Mouse (Mus musculus) neural tube, embryonic 15.5 days (tissue): ENCODE results near the gene Sept9. TPM values are rescaled to one million over a fixed set of nuclear protein-coding genes. Genes with fewer than 3 reads are reported as not detected.

ENCODE experiments used
- ATAC-seq: fragments of 200-750 bp; cut with Nextera tagmentation; 2 replicates; pipeline ENCODE4 v1.8.0; 2017; ENCODE audit warnings: mild to moderate bottlenecking, moderate TSS enrichment, moderate library complexity; ENCODE audit not compliant: low FRiP score
- H3K27ac ChIP-seq: fragments of 300-500 bp; sonication (generic); replicated peaks from 2 replicates; pipeline ENCODE4 v1.5.1; 2015; ENCODE audit warnings: mild to moderate bottlenecking, inconsistent platforms
- H3K27me3 ChIP-seq: fragments of 300-500 bp; sonication (generic); replicated peaks from 2 replicates; pipeline ENCODE4 v1.6.1; 2015; ENCODE audit warnings: inconsistent platforms
- H3K36me3 ChIP-seq: fragments of 300-500 bp; sonication (generic); 2 replicates; pipeline ENCODE4 v1.6.1; 2015; ENCODE audit warnings: inconsistent platforms
- H3K4me1 ChIP-seq: fragments of 300-500 bp; sonication (generic); 2 replicates; pipeline ENCODE4 v1.6.1; 2015; ENCODE audit warnings: inconsistent platforms
- H3K4me2 ChIP-seq: fragments of 300-500 bp; sonication (generic); 2 replicates; pipeline ENCODE4 v1.6.1; 2015; ENCODE audit warnings: inconsistent platforms, mild to moderate bottlenecking, moderate library complexity
- H3K4me3 ChIP-seq: fragments of 300-500 bp; sonication (generic); replicated peaks from 2 replicates; pipeline ENCODE4 v1.5.1; 2015; ENCODE audit warnings: mild to moderate bottlenecking, inconsistent platforms
- H3K9ac ChIP-seq: fragments of 300-500 bp; sonication (generic); replicated peaks from 2 replicates; pipeline ENCODE4 v1.6.1; 2015; ENCODE audit warnings: mild to moderate bottlenecking, inconsistent platforms
- H3K9me3 ChIP-seq: fragments of 300-500 bp; sonication (generic); replicated peaks from 2 replicates; pipeline ENCODE4 v1.6.1; 2016; ENCODE audit warnings: inconsistent platforms
- WGBS: fragments of 180-500 bp; shearing (Covaris S2); methylation state at CpG from one replicate; pipeline ENCODE4 v1.1.7; 2015; ENCODE audit warnings: mixed read lengths; 5-methylcytosine and 5-hydroxymethylcytosine counted together
- polyA plus RNA-seq: library from polyadenylated mRNA; unstranded; fragments of >200 nt; fragmentation: Nextera tagmentation; extraction: Ambion mirVana; gene quantifications from 2 replicates; pipeline ENCODE4 v1.2.1, GENCODE M21; 2015

Sept9 gene
- polyA plus RNA-seq, 1 experiment from 2014 or later: 92.2 TPM

DNA sequence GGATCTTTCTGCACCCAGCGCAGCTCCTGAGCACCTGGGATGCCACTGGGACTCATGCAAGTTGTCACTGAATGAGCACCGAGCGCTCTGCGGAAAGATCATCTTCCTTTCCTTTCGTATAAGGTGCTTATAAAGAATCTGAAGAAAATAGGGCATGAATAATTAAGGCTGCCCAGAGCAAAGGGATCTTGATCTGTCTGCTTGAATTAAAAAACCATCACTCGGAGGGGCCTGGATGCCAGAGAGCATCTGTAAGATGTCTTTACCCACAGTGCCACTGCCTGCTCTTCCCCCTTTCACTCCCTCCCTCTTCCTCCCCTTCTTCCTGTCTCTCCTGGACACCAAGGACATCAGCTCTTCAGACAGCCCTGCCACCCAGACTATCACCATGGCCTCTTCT lies 168.5 kb downstream of the Sept9 start:
- H3K36me3 ChIP-seq: no peaks in the 10 kb centered on the region
- WGBS: 81% methylated on average over 6 of the region's 6 CpGs
- H3K4me2 ChIP-seq: no peak overlapping the region
- H3K4me1 ChIP-seq: no peaks in the 10 kb centered on the region
- ATAC-seq: no peak
- H3K27ac ChIP-seq: no peak overlapping the region
- H3K4me3 ChIP-seq: no peak overlapping the region
- no peak overlapping the region for H3K9ac ChIP-seq
- H3K27me3 ChIP-seq: no peaks in the 10 kb centered on the region
- no peaks in the 10 kb centered on the region for H3K9me3 ChIP-seq

GRCm38 (mm10) chr11:117369347-117369746 lies 169.9 kb downstream of the Sept9 start:
- H3K4me2 ChIP-seq: no peak overlapping the region
- no peak for ATAC-seq
- peaks cover 11% of the 10 kb centered on the region; the same call in 1 of the 2 replicates for H3K4me1 ChIP-seq
- H3K27ac ChIP-seq: no peak overlapping the region
- no peaks in the 10 kb centered on the region for H3K36me3 ChIP-seq
- H3K9me3 ChIP-seq: no peaks in the 10 kb centered on the region
- H3K9ac ChIP-seq: no peak overlapping the region
- 94% methylated on average over 5 of the region's 5 CpGs for WGBS
- no peaks in the 10 kb centered on the region for H3K27me3 ChIP-seq
- H3K4me3 ChIP-seq: no peak overlapping the region

DNA sequence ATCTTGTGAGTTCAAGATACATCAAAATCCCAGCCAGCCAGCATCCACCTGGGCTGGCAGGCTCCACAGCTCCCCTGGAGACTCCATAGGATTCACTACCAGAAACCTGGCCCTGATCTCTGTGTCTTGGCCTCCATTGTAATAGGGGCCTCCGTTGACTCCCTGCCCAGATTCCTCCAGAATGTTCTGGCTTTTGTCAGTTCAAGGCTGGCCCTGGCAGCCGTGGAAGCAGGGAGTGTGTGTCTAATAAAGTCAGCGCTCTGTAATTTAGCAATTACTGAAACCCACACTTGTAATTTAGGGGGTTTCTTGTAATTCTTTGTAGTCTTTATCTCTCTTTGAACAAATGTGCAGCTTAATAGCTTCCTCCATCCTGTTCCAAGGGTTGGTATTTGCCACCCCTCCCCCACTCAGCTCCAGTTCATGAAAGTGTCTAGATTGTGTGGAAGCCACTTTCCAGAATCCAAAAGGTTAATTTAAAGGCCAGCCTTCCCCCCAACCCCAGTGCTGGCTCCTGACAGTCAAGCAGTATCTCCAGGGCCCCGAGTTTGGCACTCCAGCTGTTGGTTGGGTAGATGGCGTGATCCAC lies 170.9 kb downstream of the Sept9 start:
- H3K27me3 ChIP-seq: no peaks in the 10 kb centered on the region
- WGBS: 53% methylated on average over 5 of the region's 5 CpGs
- ATAC-seq: no peak
- H3K4me3 ChIP-seq: no peak overlapping the region
- no peak overlapping the region for H3K9ac ChIP-seq
- no peaks in the 10 kb centered on the region for H3K9me3 ChIP-seq
- H3K36me3 ChIP-seq: no peaks in the 10 kb centered on the region
- no peak overlapping the region for H3K27ac ChIP-seq
- H3K4me2 ChIP-seq: no peak overlapping the region
- H3K4me1 ChIP-seq: peaks cover 11% of the 10 kb centered on the region; the same call in 1 of the 2 replicates

DNA sequence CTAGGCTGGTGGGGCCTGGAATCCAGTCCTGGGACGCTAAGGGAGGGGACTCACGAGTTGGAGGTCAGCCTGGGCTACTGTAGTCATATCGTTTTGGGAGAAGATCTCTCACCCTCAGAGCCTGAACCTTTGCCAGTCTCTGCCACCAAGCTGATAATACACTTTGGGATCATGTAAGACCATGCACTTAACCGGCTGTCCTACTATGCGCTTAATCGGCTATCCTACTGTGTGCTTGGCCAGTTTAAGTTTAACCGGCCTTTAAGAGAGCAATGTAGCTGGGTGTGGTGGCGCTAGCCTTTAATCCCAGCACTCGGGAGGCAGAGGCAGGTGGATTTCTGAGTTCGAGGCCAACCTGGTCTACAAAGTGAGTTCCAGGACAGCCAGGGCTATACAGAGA lies 173.1 kb downstream of the Sept9 start:
- no peak for ATAC-seq
- Histone ChIP-seq H3K36me3 (no peaks in the 10 kb centered on the region), H3K9me3 (no peaks in the 10 kb centered on the region), H3K27ac (no peak overlapping the region), H3K4me2 (no peak overlapping the region), H3K9ac (no peak overlapping the region), H3K27me3 (no peaks in the 10 kb centered on the region), H3K4me3 (no peak overlapping the region), H3K4me1 (peaks cover 11% of the 10 kb centered on the region; the same call in 1 of the 2 replicates)
- WGBS: 90% methylated on average over 10 of the region's 10 CpGs

- Histone ChIP-seq H3K27me3 (no peaks in the 10 kb centered on the region), H3K27ac (no peak overlapping the region), H3K4me2 (no peak overlapping the region), H3K4me1 (peaks cover 11% of the 10 kb centered on the region; the same call in 1 of the 2 replicates), H3K9me3 (no peaks in the 10 kb centered on the region), H3K9ac (no peak overlapping the region), H3K4me3 (no peak overlapping the region), H3K36me3 (no peaks in the 10 kb centered on the region)
- ATAC-seq: no peak
- 59% methylated on average over 20 of the region's 20 CpGs for WGBS
These were observed 173.7 kb downstream of the Sept9 start for GRCm38 (mm10) chr11:117373195-117373594.

DNA sequence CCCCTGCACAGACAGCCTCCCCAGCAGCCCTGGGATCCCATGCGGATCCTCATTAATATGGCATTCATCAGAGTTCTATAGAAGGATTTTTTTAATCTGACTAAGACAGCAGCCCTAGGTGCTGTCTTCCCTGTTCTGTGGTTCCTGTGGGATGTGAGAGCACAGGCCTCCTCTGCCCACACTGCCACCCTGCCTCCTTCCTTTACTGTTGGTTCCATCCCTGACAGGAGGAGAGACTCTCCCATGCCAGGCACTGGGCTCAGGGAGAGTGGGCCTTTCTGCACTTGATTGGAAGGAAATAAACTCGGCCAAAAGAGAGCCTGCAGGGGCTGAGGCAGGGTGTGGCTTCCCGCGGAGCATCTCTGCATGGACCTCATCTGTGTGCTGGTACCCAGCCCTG lies 174.4 kb downstream of the Sept9 start:
- H3K9ac ChIP-seq: no peak overlapping the region
- no peak overlapping the region for H3K4me3 ChIP-seq
- 40% methylated on average over 4 of the region's 4 CpGs for WGBS
- H3K4me2 ChIP-seq: no peak overlapping the region
- no peak for ATAC-seq
- H3K9me3 ChIP-seq: no peaks in the 10 kb centered on the region
- H3K27me3 ChIP-seq: no peaks in the 10 kb centered on the region
- no peak overlapping the region for H3K27ac ChIP-seq
- no peaks in the 10 kb centered on the region for H3K36me3 ChIP-seq
- peaks cover 11% of the 10 kb centered on the region; the same call in 1 of the 2 replicates for H3K4me1 ChIP-seq

DNA sequence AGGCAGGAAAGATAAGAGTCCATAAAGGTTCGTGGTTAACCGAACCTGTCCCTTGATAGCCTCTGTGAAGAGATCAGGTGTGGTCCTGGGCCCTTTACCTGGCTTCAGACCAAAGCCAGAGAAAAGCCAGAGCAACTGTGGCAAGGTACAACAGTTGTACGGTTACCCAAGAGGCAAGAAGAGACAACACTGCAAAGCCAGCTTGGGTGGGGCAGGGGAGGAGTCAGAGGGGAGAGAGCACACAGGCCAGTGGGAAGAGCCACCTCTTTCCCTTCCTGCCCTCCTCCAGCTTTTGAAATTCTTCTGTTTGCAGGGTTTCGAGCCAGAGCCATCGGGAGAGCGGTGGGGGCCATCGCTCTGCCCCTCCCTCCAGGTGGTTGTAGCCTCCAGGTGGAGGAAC lies 174.8 kb downstream of the Sept9 start:
- Histone ChIP-seq H3K27me3 (no peaks in the 10 kb centered on the region), H3K4me3 (no peak overlapping the region), H3K9me3 (no peaks in the 10 kb centered on the region), H3K9ac (no peak overlapping the region), H3K27ac (no peak overlapping the region), H3K4me2 (no peak overlapping the region), H3K4me1 (peaks cover 11% of the 10 kb centered on the region; the same call in 1 of the 2 replicates), H3K36me3 (no peaks in the 10 kb centered on the region)
- 59% methylated on average over 7 of the region's 7 CpGs for WGBS
- ATAC-seq: no peak

GRCm38 (mm10) chr11:117379774-117380173 lies 180.3 kb downstream of the Sept9 start:
- Histone ChIP-seq H3K9me3 (no peaks in the 10 kb centered on the region), H3K9ac (no peak overlapping the region), H3K27me3 (0 out of 2 replicates have a peak, but pooled peaks cover 3% of the 10 kb centered on the region), H3K4me2 (no peak overlapping the region), H3K4me3 (no peak overlapping the region), H3K36me3 (no peaks in the 10 kb centered on the region), H3K27ac (no peak overlapping the region), H3K4me1 (peaks cover 5% of the 10 kb centered on the region)
- ATAC-seq: no peak
- 56% methylated on average over 5 of the region's 5 CpGs for WGBS

DNA sequence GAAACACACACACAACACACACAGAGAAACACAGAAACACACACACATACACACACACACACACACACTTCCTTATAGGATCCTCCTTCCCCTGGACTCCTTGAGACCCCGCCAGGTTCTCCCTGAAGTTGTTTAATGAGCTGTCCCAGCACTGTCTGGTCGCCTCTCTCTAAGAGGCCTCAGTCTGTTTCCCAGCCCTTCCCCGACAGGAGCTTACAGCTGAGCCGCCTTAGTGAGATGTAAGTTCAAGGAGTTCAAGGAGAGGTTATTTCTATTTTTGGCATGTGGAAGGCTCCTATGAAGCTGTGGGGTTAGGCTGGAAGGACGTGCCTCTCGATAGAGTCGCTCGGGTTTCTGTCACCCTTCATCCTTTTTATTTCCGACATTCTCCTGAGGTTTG lies 184.8 kb downstream of the Sept9 start:
- Histone ChIP-seq H3K4me2 (no peak overlapping the region), H3K4me3 (no peak overlapping the region), H3K4me1 (peaks cover 21% of the 10 kb centered on the region), H3K36me3 (no peaks in the 10 kb centered on the region), H3K9ac (no peak overlapping the region), H3K27me3 (0 out of 2 replicates have a peak, but pooled peaks cover 3% of the 10 kb centered on the region), H3K27ac (no peak overlapping the region), H3K9me3 (no peaks in the 10 kb centered on the region)
- 0 out of 2 replicates have a peak, but pooled peaks have one; percentile 53 for ATAC-seq
- 43% methylated on average over 9 of the region's 9 CpGs for WGBS

GRCm38 (mm10) chr11:117384897-117385296 lies 185.4 kb downstream of the Sept9 start:
- Histone ChIP-seq H3K9me3 (no peaks in the 10 kb centered on the region), H3K27ac (no peak overlapping the region), H3K4me1 (peaks cover 24% of the 10 kb centered on the region), H3K4me2 (peak overlapping the region; percentile 35), H3K36me3 (no peaks in the 10 kb centered on the region), H3K27me3 (0 out of 2 replicates have a peak, but pooled peaks cover 3% of the 10 kb centered on the region), H3K9ac (no peak overlapping the region), H3K4me3 (no peak overlapping the region)
- peak; percentile 69; the same call in 1 of the 2 replicates for ATAC-seq
- 1% methylated on average over 16 of the region's 16 CpGs for WGBS

DNA sequence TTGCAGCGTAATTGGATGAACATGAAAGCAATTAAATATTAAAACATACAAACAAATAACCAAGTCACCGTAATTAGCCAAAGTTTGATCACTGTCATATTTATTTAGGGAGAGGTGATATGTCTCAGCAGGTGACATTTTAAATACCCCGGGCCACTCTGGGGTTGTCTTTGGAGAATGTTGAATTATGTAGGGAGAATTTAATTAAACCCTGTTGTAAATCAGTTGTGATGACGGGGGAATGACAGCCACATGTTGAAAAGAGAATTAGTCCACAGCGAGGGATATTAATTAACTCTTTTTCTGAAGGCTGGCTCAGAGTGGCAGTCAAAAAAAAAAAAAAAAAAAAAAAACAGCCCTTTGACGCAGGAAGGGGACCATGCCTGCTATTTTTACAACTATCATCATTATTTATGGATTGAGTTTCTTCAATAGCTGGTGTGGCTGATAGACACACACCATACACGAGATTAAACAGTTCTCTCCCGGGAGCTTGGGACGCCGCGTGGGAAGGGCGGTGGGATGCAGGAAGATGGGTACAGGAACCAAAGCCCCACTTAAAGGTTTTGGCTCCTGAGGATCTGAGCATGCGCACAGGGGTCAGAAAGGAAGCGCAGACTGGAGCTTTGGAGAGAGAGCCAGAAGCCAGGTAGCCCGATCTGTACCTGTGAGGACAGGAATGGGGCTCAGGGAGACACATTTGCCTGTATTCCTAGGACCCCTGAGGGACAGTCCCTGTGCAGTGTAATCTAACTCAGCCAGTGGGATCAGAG lies 186.1 kb downstream of the Sept9 start:
- no peak overlapping the region for H3K4me3 ChIP-seq
- no peak for ATAC-seq
- WGBS: 29% methylated on average over 15 of the region's 15 CpGs
- peaks cover 27% of the 10 kb centered on the region for H3K4me1 ChIP-seq
- H3K27me3 ChIP-seq: 0 out of 2 replicates have a peak, but pooled peaks cover 3% of the 10 kb centered on the region
- no peak overlapping the region for H3K27ac ChIP-seq
- no peak overlapping the region for H3K9ac ChIP-seq
- no peaks in the 10 kb centered on the region for H3K9me3 ChIP-seq
- H3K36me3 ChIP-seq: no peaks in the 10 kb centered on the region
- H3K4me2 ChIP-seq: peak overlapping the region; percentile 35

DNA sequence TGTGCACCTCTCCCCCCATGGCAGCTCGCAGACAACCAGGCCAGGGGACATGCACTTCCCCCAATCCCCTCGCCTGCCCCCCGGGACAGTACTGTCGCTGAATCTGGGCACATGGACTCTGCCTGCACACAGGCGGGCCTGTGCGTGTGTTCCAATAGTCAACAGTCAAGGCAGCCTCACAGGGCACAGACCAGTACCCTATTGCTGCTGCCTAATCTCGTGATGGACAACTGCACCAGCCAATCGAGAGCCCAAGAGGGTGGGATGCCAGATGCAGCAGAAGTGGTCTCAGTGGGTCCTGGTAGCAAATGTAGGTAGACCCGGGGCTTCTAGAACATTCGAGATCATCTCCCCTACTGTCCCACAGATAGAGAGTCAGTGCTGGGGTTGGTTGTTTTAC lies 187.8 kb downstream of the Sept9 start:
- no peaks in the 10 kb centered on the region for H3K36me3 ChIP-seq
- peaks cover 27% of the 10 kb centered on the region for H3K4me1 ChIP-seq
- no peak overlapping the region for H3K4me2 ChIP-seq
- 76% methylated on average over 10 of the region's 10 CpGs for WGBS
- ATAC-seq: no peak
- 0 out of 2 replicates have a peak, but pooled peaks cover 4% of the 10 kb centered on the region for H3K27me3 ChIP-seq
- no peaks in the 10 kb centered on the region for H3K9me3 ChIP-seq
- no peak overlapping the region for H3K27ac ChIP-seq
- H3K9ac ChIP-seq: no peak overlapping the region
- no peak overlapping the region for H3K4me3 ChIP-seq
